Comparison of ENCODE assay signal across 21 mouse cellular contexts in genomic region chr19:55269051-55269450, GRCm38 (mm10). TPM values are rescaled to one million over a fixed set of nuclear protein-coding genes. Genes with fewer than 3 reads are reported as not detected.
DNase-seq lines count a peak whose midpoint lies in the region; ATAC-seq lines count a peak whose summit lies in the region.
"Had no signal": no experiment of that assay in that cellular context is flagged by ENCODE, and none has a peak within 500 bp of the region (broad histone marks: within the 10 kb centered on the region; RNA-seq: fewer than 3 reads in every experiment).

No protein-coding gene starts in this region.

- peak overlapping the region; percentile 22; the same call in 1 of the 2 replicates for H3K27ac ChIP-seq in heart, embryonic 15.5 days
- H3K27ac ChIP-seq: hindbrain, embryonic 12.5 days had no signal

- 0 out of 2 replicates have a peak, but pooled peaks cover 8% of the 10 kb centered on the region for H3K36me3 ChIP-seq in heart, embryonic 15.5 days
- H3K36me3 ChIP-seq: hindbrain, embryonic 12.5 days had no signal

- WGBS in heart, embryonic 15.5 days = 70% methylated on average over 5 of the region's 5 CpGs

- intact Hi-C loops in heart, postnatal 25 days (cut with DNase I) = no loop called here

- no peak overlapping the region for H3K4me3 ChIP-seq in heart, embryonic 15.5 days
- H3K4me3 ChIP-seq: hindbrain, embryonic 12.5 days had no signal

- H3K9ac ChIP-seq in heart, embryonic 15.5 days = no peak overlapping the region
- H3K9ac ChIP-seq: hindbrain, embryonic 12.5 days had no signal

- no peaks in the 10 kb centered on the region for H3K27me3 ChIP-seq in heart, embryonic 15.5 days
- H3K27me3 ChIP-seq: hindbrain, embryonic 12.5 days had no signal

- no peaks in the 10 kb centered on the region for H3K9me3 ChIP-seq in heart, embryonic 15.5 days (replicated peaks)
- H3K9me3 ChIP-seq: hindbrain, embryonic 12.5 days had no signal

- 0 out of 2 replicates have a peak, but pooled peaks cover 3% of the 10 kb centered on the region for H3K4me1 ChIP-seq in heart, embryonic 15.5 days (replicated peaks)

- H3K4me2 ChIP-seq in heart, embryonic 15.5 days = no peak overlapping the region
- H3K4me2 ChIP-seq: hindbrain, embryonic 12.5 days had no signal

- DNase-seq in heart, postnatal 25 days (ENCODE audit: low spot score) = no peak
- peak; percentile 30 to 46 for DNase-seq in lung, postnatal 4 days
- DNase-seq in lung, postnatal 36 days = no peak
- peak; percentile 28 to 37 for DNase-seq in kidney, postnatal 36 days
- no peak for DNase-seq in layer of hippocampus, adult 9-11 months
- no peak for DNase-seq in layer of hippocampus, adult 18-20 months (ENCODE audit: low spot score in 2 of 2)
- DNase-seq: adrenal gland, adult 2 months; cerebellum, postnatal 14 days; embryo, embryonic 11 days; gastrocnemius, postnatal 10 days; layer of hippocampus, postnatal 36 days; spleen, adult 18-20 months; thymus, postnatal 36 days had no signal

- no peak for ATAC-seq in heart, embryonic 15.5 days (replicated peaks; ENCODE audit: insufficient number of reproducible peaks, insufficient read depth, low FRiP score, low read depth)
- ATAC-seq in CD4-positive, CD25-positive, alpha-beta regulatory T cell, adult 4 months = no peak

RNA-seq across cellular contexts. Expression of gene Acsl5, which starts 17.3 kb away (rescaled TPM):
- polyA plus RNA-seq in heart, embryonic 15.5 days (2015; fragmentation: Nextera tagmentation; extraction: Ambion mirVana) = 26.3 and 41.1 TPM in 2 replicates
- 10 to 100 TPM; 10.8 to 11.4 TPM for total RNA-seq in heart, postnatal 25 days (2021)
- 10 to 100 TPM; 66.4 to 83.1 TPM for polyA plus RNA-seq in CD4-positive, CD25-positive, alpha-beta regulatory T cell, adult 4 months (2017; shearing (Covaris generic))
- 10 to 100 TPM; 34.4 to 34.9 TPM for total RNA-seq in layer of hippocampus, adult 18-20 months (2021)

RNA-seq across cellular contexts. Expression of gene Gucy2g, which starts 28.0 kb away (rescaled TPM):
- polyA plus RNA-seq in heart, embryonic 15.5 days (2015; fragmentation: Nextera tagmentation; extraction: Ambion mirVana) = not detected in 2 replicates
- total RNA-seq in heart, postnatal 25 days (2021) = under 1 TPM; 0.08 to 0.10 TPM
- under 1 TPM in 1 of 2 experiments, not detected in 1; 0.15 TPM for polyA plus RNA-seq in CD4-positive, CD25-positive, alpha-beta regulatory T cell, adult 4 months (2017; shearing (Covaris generic))
- total RNA-seq in layer of hippocampus, adult 18-20 months (2021) = under 1 TPM; 0.89 to 0.99 TPM
- total RNA-seq: adrenal gland, adult 2 months; heart, adult 8-10 months; liver, adult 2 months had no signal
- polyA plus RNA-seq: forebrain, embryonic 11.5 days; heart, postnatal 0 days; hindbrain, embryonic 12.5 days; neural tube, embryonic 11.5 days had no signal

RNA-seq across cellular contexts. Expression of gene Zdhhc6, which starts 46.8 kb away (rescaled TPM):
- 53.4 and 66.4 TPM in 2 replicates for polyA plus RNA-seq in heart, embryonic 15.5 days (2015; fragmentation: Nextera tagmentation; extraction: Ambion mirVana)
- 10 to 100 TPM; 19.1 to 19.3 TPM for total RNA-seq in heart, postnatal 25 days (2021)
- polyA plus RNA-seq in CD4-positive, CD25-positive, alpha-beta regulatory T cell, adult 4 months (2017; shearing (Covaris generic)) = 10 to 100 TPM; 61.9 to 69.0 TPM
- 10 to 100 TPM; 25.1 to 27.0 TPM for total RNA-seq in layer of hippocampus, adult 18-20 months (2021)

RNA-seq across cellular contexts. Expression of gene Vti1a, which starts 47.0 kb away (rescaled TPM):
- 13.1 and 15.9 TPM in 2 replicates for polyA plus RNA-seq in heart, embryonic 15.5 days (2015; fragmentation: Nextera tagmentation; extraction: Ambion mirVana)
- 10 to 100 TPM; 14.0 to 16.5 TPM for total RNA-seq in heart, postnatal 25 days (2021)
- 10 to 100 TPM; 32.4 to 45.4 TPM for polyA plus RNA-seq in CD4-positive, CD25-positive, alpha-beta regulatory T cell, adult 4 months (2017; shearing (Covaris generic))
- total RNA-seq in layer of hippocampus, adult 18-20 months (2021) = 10 to 100 TPM; 60.2 to 60.5 TPM

Comparison
In these comparisons a context has a peak if more than half of its experiments do, and no peak if none do; other contexts are left out.
1. DNase-seq: peak in lung, postnatal 4 days (2 of 2) and kidney, postnatal 36 days (2 of 2); none in heart, postnatal 25 days (single experiment), lung, postnatal 36 days (single experiment), layer of hippocampus, adult 9-11 months (single experiment) and layer of hippocampus, adult 18-20 months (0 of 2).